Mouse (Mus musculus) liver, embryonic 11.5 days (tissue): ENCODE data around the gene Nmral1. TPM values are rescaled to one million over a fixed set of nuclear protein-coding genes. Genes with fewer than 3 reads are reported as not detected.

Experiments used
- ATAC-seq: fragments of 200-750 bp; cut with Nextera tagmentation; replicated peaks from 2 replicates; pipeline ENCODE4 v1.8.0; 2017; ENCODE audit warnings: moderate number of reproducible peaks, mild to moderate bottlenecking, moderate TSS enrichment, moderate library complexity; ENCODE audit not compliant: low FRiP score
- DNase-seq: peaks from one replicate; pipeline ENCODE4 v3.0.0-alpha.2; 2017; ENCODE audit warnings: low spot score
- H3K27ac ChIP-seq: fragments of 300-500 bp; sonication (generic); 2 replicates; pipeline ENCODE4 v1.5.1; 2014; ENCODE audit warnings: mild to moderate bottlenecking, low read depth, low read length, control low read depth
- H3K27me3 ChIP-seq: fragments of 300-500 bp; sonication (generic); replicated peaks from 2 replicates; pipeline ENCODE4 v1.6.1; 2014; ENCODE audit warnings: low read length, mixed read lengths; ENCODE audit not compliant: control insufficient read depth, insufficient read depth
- H3K36me3 ChIP-seq: fragments of 300-500 bp; sonication (generic); 2 replicates; pipeline ENCODE4 v1.6.1; 2014; ENCODE audit warnings: mild to moderate bottlenecking, low read length, moderate library complexity, mixed read lengths; ENCODE audit not compliant: control insufficient read depth, insufficient read depth
- H3K4me1 ChIP-seq: fragments of 300-500 bp; sonication (generic); replicated peaks from 2 replicates; pipeline ENCODE4 v1.6.1; 2014; ENCODE audit warnings: low read length, mixed read lengths; ENCODE audit not compliant: control insufficient read depth, insufficient read depth
- H3K4me2 ChIP-seq: fragments of 300-500 bp; sonication (generic); 2 replicates; pipeline ENCODE4 v1.6.1; 2014; ENCODE audit warnings: mild to moderate bottlenecking, control low read depth, moderate library complexity
- H3K4me3 ChIP-seq: fragments of 300-500 bp; sonication (generic); 2 replicates; pipeline ENCODE4 v1.5.1; 2014; ENCODE audit warnings: low read depth, low read length, control low read depth
- H3K9ac ChIP-seq: fragments of 300-500 bp; sonication (generic); 2 replicates; pipeline ENCODE4 v1.6.1; 2014; ENCODE audit warnings: low read depth, low read length, control low read depth
- H3K9me3 ChIP-seq: fragments of 300-500 bp; sonication (generic); 2 replicates; pipeline ENCODE4 v1.6.1; 2016; ENCODE audit warnings: low read length, inconsistent platforms, mixed read lengths; ENCODE audit not compliant: control insufficient read depth
- WGBS: fragments of 180-500 bp; shearing (Covaris S2); extraction: QIAGEN DNeasy Blood & Tissue Kit; methylation state at CpG from one replicate; pipeline ENCODE4 v1.1.7; 2014; 5-methylcytosine and 5-hydroxymethylcytosine counted together
- polyA plus RNA-seq: library from polyadenylated mRNA; unstranded; fragments of >200 nt; fragmentation: Nextera tagmentation; extraction: Ambion mirVana; gene quantifications from 2 replicates; pipeline ENCODE4 v1.2.1, GENCODE M21; 2014

The Nmral1 gene
- polyA plus RNA-seq, 1 experiment from 2014 or later = 85.6 TPM

- Histone ChIP-seq H3K4me1 (peaks cover 19% of the 10 kb centered on the region), H3K27ac (peak within 1 kb of the TSS; percentile 54; the same call in 1 of the 2 replicates), H3K36me3 (peaks cover 3% of the 10 kb centered on the region; the same call in 1 of the 2 replicates), H3K4me3 (peak within 1 kb of the TSS; percentile 77), H3K27me3 (no peaks in the 10 kb centered on the region), H3K9me3 (no peaks in the 10 kb centered on the region), H3K9ac (peak within 1 kb of the TSS; percentile 75), H3K4me2 (peak within 1 kb of the TSS; percentile 98)
- peak; percentile 87 for DNase-seq
- peak; percentile 89 for ATAC-seq
- WGBS = under 1% methylated on average over 47 of the region's 47 CpGs
These were observed 39.8 kb downstream of the Nmral1 start, which contains the start of gene Coro7 for GRCm38 (mm10) chr16:4679121-4680018. Coro7 (minus strand) TSS chr16:4679777.

- WGBS = 69% methylated on average over 5 of the region's 5 CpGs
- Histone ChIP-seq H3K4me3 (no peak overlapping the region; the same call in 1 of the 2 replicates), H3K36me3 (peaks cover 3% of the 10 kb centered on the region; the same call in 1 of the 2 replicates), H3K9ac (no peak overlapping the region), H3K4me1 (peaks cover 19% of the 10 kb centered on the region), H3K27me3 (no peaks in the 10 kb centered on the region), H3K9me3 (no peaks in the 10 kb centered on the region), H3K27ac (no peak overlapping the region), H3K4me2 (peak overlapping the region; percentile 98)
- DNase-seq (no peak), ATAC-seq (no peak)
These were observed 41.1 kb downstream of the Nmral1 start for GRCm38 (mm10) chr16:4678080-4678479.

- H3K9me3 ChIP-seq = no peaks in the 10 kb centered on the region
- H3K27ac ChIP-seq = no peak overlapping the region
- peaks cover 12% of the 10 kb centered on the region for H3K4me1 ChIP-seq
- no peak overlapping the region for H3K4me2 ChIP-seq
- H3K27me3 ChIP-seq = no peaks in the 10 kb centered on the region
- no peak overlapping the region for H3K9ac ChIP-seq
- ATAC-seq = no peak
- no peak for DNase-seq
- peaks cover 3% of the 10 kb centered on the region; the same call in 1 of the 2 replicates for H3K36me3 ChIP-seq
- 93% methylated on average over 5 of the region's 5 CpGs for WGBS
- H3K4me3 ChIP-seq = no peak overlapping the region
These were observed 42.3 kb downstream of the Nmral1 start for GRCm38 (mm10) chr16:4676836-4677235.

- H3K4me2 ChIP-seq = no peak overlapping the region
These were observed 45.1 kb downstream of the Nmral1 start for GRCm38 (mm10) chr16:4674091-4674490.

GRCm38 (mm10) chr16:4670317-4670716, 48.8 kb downstream of the Nmral1 start:
- Histone ChIP-seq H3K9me3 (no peaks in the 10 kb centered on the region), H3K9ac (no peak overlapping the region), H3K27me3 (no peaks in the 10 kb centered on the region), H3K36me3 (peaks cover 12% of the 10 kb centered on the region), H3K27ac (no peak overlapping the region), H3K4me1 (no peaks in the 10 kb centered on the region), H3K4me3 (no peak overlapping the region), H3K4me2 (no peak overlapping the region)
- ATAC-seq (no peak), DNase-seq (no peak)
- 73% methylated on average over 5 of the region's 5 CpGs for WGBS

More at GRCm38 (mm10) chr16:4674091-4674490, 45.1 kb downstream of the Nmral1 start:
- no peak for ATAC-seq
- Histone ChIP-seq H3K27me3 (no peaks in the 10 kb centered on the region), H3K4me1 (peaks cover 12% of the 10 kb centered on the region), H3K9me3 (no peaks in the 10 kb centered on the region), H3K9ac (no peak overlapping the region), H3K4me3 (no peak overlapping the region), H3K27ac (no peak overlapping the region), H3K36me3 (peaks cover 6% of the 10 kb centered on the region; the same call in 1 of the 2 replicates)
- 46% methylated on average over 4 of the region's 4 CpGs for WGBS
- DNase-seq = no peak

GRCm38 (mm10) chr16:4667190-4667808, 51.9 kb downstream of the Nmral1 start:
- H3K36me3 ChIP-seq = peaks cover 15% of the 10 kb centered on the region
- no peak overlapping the region for H3K27ac ChIP-seq
- no peaks in the 10 kb centered on the region for H3K27me3 ChIP-seq
- DNase-seq (peak; percentile 63), ATAC-seq (peak; percentile 78)
- H3K9me3 ChIP-seq = no peaks in the 10 kb centered on the region
- no peak overlapping the region for H3K4me2 ChIP-seq
- no peak overlapping the region for H3K4me3 ChIP-seq
- H3K4me1 ChIP-seq = no peaks in the 10 kb centered on the region
- 39% methylated on average over 3 of the region's 3 CpGs for WGBS
- H3K9ac ChIP-seq = no peak overlapping the region

- Histone ChIP-seq H3K9me3 (no peaks in the 10 kb centered on the region), H3K4me3 (no peak overlapping the region), H3K36me3 (peaks cover 21% of the 10 kb centered on the region), H3K27ac (no peak overlapping the region), H3K4me1 (no peaks in the 10 kb centered on the region), H3K9ac (no peak overlapping the region), H3K4me2 (no peak overlapping the region), H3K27me3 (no peaks in the 10 kb centered on the region)
- DNase-seq (no peak), ATAC-seq (no peak)
- WGBS = 88% methylated on average over 2 of the region's 2 CpGs
These were observed 53.4 kb downstream of the Nmral1 start for GRCm38 (mm10) chr16:4665726-4666125.

- 83% methylated on average over 2 of the region's 2 CpGs for WGBS
- Histone ChIP-seq H3K4me1 (0 out of 2 replicates have a peak, but pooled peaks cover 3% of the 10 kb centered on the region), H3K4me3 (no peak overlapping the region), H3K27me3 (no peaks in the 10 kb centered on the region), H3K9me3 (no peaks in the 10 kb centered on the region), H3K4me2 (no peak overlapping the region), H3K9ac (no peak overlapping the region), H3K36me3 (peaks cover 19% of the 10 kb centered on the region), H3K27ac (no peak overlapping the region)
- DNase-seq (no peak), ATAC-seq (no peak)
These were observed 55.4 kb downstream of the Nmral1 start for GRCm38 (mm10) chr16:4663806-4664205.
